Mouse (Mus musculus): Measurements from ENCODE around the gene S100a14. TPM values are rescaled to one million over a fixed set of nuclear protein-coding genes. Genes with fewer than 3 reads are reported as not detected.

S100a14 gene
- under 1 TPM; 0.57 TPM for total RNA-seq (2021)
- long read RNA-seq, experiment 1 = 0 reads
- long read RNA-seq, experiment 2 = 0 reads

DNA sequence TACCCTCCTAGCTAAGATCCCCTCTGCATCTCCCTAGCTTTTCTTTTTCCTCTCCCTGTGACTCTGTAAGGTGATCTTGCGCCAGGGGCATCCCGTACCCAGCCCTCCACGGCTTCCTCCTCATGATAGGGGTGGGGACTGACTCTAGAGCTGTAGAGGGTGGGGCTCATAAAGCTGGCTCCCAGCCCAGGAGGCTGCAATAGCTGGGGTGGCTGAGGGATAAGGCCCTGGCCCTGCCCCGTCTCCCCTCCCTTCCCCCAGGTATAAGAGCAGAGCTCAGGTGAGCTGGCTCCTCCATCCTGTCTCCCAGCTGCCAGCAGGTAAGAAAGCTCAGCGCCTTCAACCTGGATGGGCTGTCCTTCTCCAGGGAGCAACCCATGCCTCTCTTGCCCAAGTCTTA, at the start of gene S100a14:
Gene S100a14 (plus strand): TSS at position 277 of the 400 bp plus-strand sequence.
- intact Hi-C loops (cut with DNase I) = loop anchor here (5.0 kb wide), 2 partner anchors 56 to 91 kb away; no protein-coding TSS in a partner anchor
- no peak for DNase-seq (ENCODE audit: low spot score in 2 of 2)

DNA sequence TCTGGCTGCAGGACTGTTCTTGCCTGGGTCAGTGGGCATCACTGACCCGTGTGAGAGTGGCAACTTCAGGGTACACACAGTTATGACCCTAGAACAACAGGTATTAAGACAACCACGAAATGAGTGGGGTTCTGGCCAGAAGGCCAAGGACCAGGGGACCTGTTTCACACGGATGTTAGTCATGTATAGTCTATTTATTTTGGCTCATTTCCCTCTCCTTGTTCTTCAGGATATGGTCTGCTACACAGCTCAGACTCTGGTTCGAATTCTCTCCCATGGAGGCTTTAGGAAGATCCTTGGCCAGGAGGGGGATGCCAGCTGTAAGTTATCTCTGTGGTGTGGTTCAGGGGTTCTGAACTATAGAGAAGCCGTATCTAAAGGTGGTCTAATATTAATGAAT, 39.7 kb upstream of the S100a14 start:
- intact Hi-C loops (cut with DNase I) = no loop called here
- no peak for DNase-seq (ENCODE audit: low spot score in 2 of 2)

DNA sequence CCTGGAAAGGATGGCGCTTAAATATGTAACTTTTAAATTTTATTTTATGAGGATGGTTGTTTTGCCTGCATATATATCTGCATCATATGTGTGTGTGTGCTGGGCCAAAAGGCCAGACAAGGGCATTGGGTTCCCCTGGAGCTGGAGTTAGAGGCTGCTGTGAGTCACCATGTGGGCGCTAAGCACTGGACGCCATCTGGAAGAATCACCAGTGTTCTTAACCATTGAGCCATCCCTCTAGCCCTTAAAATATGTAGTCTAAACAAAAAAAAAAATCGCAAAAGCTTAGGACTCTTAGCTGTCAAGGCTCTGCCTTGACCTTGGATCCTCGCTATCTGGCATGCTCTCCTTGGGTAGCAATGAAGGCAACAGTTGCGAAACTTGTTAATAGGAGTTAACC, 38.1 kb upstream of the S100a14 start:
- intact Hi-C loops (cut with DNase I) = no loop called here
- no peak for DNase-seq (ENCODE audit: low spot score in 2 of 2)

DNA sequence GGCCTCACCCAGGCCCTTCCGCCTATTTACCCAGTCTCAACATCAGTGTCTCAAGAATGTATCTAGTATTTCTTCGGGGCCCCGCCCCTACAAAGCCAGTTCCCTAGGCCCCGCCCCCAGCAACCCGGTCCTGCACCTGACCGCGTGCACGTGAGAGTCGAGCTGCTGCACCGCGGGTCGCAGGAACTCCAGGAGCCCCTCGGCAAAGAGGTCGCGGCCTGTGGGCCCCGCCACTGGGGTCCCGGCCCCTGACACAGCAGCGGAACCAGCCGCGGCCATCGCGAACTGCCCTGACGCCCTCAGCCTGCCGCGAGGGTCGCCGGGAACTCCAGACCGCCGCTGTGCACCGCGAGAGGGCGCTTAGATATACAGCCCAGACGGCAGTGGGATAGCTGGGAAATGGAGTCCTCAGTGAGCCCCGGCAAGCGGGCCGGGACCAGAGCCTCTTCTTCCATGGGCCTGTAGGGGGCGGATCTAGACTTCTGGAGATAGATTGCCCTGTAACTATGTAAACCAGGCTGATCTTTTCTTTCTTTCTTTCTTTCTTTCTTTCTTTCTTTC, 35.9 kb upstream of the S100a14 start, which contains the start of gene Snapin:
Gene Snapin (minus strand): TSS at position 338 of the 561 bp plus-strand sequence.
- intact Hi-C loops (cut with DNase I) = loop anchor here (1.0 to 2.0 kb wide), 3 partner anchors 124 to 218 kb away; no protein-coding TSS in a partner anchor
- peak; percentile 96 for DNase-seq (ENCODE audit: low spot score in 2 of 2)

DNA sequence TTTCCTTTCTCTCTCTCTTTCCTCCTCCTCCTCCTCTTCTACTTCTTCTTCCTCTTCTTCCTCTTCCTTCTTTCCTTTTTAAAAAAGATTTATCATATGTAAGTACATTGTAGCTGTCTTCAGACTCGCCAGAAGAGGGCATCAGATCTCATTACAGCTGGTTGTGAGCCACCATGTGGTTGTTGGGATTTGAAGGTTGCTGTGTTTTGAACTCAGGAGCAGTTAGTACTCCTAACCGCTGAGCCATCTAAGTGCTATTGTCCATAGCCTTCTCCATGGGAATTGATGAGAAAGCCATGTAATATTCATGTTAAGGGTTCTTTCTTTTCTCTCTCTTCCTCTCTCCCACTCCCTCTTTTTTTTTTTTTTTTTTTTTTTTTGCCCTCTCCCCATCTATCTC, 35.3 kb upstream of the S100a14 start:
- intact Hi-C loops (cut with DNase I) = loop anchor here (1.0 to 2.0 kb wide), 3 partner anchors 123 to 217 kb away; no protein-coding TSS in a partner anchor
- peak; percentile 54 to 68 for DNase-seq (ENCODE audit: low spot score in 2 of 2)

DNA sequence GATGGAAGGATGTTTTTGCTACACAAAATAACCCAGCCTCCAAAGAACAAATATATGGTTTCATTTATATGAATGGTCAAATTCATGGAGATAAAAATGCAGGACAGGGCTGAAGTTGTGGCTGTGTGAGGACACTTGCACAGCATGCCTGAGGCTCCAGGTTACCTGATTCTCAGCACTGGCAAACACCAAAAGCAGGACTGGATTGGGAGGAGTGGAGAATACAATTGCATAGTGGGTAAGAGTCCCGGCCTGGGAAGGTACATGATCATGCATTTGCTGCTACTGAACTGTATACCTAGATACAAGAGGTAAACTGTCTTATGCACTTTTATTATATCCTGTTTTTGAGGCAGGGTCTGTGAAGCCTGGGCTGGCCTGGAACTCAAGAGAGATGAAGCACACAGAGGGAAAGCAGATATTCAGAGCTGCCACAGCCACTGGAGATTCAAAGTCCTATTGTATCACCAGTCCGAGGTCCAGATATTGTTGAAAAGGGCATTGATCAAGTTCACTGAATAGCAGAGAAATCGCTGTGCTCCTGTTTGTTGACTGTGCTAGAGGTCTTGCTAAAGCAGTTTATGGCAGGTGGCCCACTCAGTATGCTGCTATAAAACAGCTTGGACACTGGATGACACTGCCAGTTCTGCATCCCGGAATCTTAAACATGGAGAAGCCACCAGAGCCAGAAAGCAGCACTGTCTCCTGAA, 32.7 kb upstream of the S100a14 start:
- DNase-seq (ENCODE audit: low spot score in 2 of 2) = no peak
- intact Hi-C loops (cut with DNase I) = no loop called here

DNA sequence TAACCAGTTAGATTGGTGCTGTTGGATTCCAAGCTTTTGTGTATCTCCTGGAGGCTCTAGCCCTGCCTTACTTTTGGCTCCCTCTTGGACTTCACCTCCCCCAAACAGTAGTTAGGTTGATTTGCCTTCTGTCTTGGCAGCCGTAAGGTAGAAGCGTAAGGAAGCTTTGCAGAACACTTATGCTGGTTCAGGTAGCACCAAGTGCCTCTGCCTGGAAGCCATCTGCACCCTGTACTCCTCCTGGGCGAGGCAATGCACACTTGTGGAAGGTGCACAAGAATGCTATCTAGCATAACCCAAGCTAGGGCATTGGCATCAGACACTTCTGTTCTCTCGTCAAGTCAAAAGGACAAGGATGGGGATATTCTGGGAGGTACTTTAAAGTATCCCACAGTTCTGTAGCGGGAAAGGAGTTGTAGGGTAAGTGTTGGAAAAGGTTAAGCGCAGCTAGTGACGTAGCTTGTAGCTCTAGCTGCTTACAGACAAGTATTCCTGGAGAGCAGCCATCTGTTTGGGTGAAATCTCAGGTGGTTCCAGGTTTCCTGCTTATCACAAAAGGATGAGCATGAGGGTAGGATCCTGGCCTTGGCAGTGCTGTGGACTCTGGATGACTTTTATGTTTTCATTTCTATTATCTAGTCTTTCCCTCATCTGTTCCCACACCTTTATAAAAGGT, 30.7 kb upstream of the S100a14 start:
- intact Hi-C loops (cut with DNase I) = no loop called here
- no peak for DNase-seq (ENCODE audit: low spot score in 2 of 2)

DNA sequence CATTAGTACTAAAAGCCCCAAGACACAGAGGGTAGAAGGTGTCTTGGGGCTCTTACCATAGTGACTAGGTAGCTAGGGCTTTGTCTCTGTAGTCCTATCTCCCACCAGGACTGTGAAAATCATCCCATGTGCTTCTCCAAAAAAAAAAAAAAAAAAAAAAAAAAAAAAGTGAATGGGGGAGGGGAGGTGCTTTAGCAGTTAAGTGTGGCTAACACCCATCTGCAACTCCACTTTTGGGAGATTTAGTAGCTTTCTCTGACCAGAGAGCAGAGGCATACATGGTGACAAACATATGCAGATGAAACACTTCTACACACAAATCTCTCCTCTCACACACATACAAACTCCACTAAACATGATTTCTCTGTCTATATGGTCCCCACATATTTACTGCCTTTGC, 29.1 kb upstream of the S100a14 start:
- intact Hi-C loops (cut with DNase I) = no loop called here
- DNase-seq (ENCODE audit: low spot score in 2 of 2) = no peak

DNA sequence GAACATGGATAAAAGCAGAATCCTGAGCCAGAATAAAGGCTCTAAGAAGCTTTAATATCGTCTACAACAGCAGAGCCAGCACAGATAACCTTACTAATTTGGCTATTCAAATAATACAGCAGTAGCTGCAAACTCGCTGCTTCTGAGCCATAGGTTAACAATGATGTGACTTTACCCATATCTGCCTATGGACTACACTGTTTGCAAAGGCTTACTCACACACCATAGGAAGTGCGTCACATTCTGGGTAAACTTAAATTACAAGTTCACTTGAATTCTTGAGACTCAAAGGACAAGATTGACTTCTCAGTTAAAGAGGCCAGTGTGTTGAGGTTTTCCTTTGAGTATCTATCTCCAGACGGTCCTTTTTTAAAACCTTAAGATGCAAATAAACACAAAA, 23.2 kb upstream of the S100a14 start:
- no peak for DNase-seq (ENCODE audit: low spot score in 2 of 2)
- intact Hi-C loops (cut with DNase I) = no loop called here

DNA sequence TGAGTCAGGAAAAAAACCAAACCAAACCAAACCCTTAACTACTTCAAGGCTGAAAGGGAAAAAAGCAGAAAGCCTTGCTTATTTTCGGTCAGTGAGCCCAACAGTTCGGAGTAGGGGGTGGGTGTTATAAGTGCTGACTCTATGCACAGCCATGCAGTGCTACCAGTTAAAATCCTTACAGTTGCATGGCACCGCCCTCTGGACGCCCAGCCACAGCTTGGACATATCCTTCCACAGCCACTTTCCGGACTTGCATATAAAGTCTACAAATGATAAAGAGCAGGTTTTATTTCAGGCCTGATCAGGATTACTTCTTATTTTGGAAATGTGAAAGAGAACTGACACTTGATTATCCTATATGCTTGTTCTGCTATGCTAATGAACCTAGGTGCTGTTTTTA, 21.4 kb upstream of the S100a14 start:
- no peak for DNase-seq (ENCODE audit: low spot score in 2 of 2)
- intact Hi-C loops (cut with DNase I) = loop anchor here (5.0 kb wide), 1 partner anchor 147 kb away; the partner anchor contains the start of gene S100a7a

DNA sequence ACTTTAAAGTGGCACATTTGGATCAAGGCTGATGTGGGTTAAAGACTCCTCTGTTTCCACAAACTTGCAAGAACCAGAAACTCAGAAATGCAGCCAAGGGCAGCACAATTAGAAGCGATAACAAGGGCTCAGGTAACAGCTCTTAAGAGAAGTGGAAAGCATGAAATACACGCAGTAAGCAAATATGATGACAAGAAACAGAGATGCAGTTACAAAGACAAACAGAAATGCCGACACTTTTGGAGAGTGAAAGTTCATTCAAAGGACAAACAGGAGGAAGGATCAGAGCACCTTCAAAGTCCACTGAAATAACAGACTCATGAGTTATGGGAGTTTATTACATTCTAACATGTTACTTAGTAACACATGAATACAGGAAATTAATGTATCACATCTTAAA, 20.3 kb upstream of the S100a14 start:
- intact Hi-C loops (cut with DNase I) = loop anchor here (5.0 kb wide), 1 partner anchor 146 kb away; the partner anchor contains the start of gene S100a7a
- DNase-seq (ENCODE audit: low spot score in 2 of 2) = no peak

DNA sequence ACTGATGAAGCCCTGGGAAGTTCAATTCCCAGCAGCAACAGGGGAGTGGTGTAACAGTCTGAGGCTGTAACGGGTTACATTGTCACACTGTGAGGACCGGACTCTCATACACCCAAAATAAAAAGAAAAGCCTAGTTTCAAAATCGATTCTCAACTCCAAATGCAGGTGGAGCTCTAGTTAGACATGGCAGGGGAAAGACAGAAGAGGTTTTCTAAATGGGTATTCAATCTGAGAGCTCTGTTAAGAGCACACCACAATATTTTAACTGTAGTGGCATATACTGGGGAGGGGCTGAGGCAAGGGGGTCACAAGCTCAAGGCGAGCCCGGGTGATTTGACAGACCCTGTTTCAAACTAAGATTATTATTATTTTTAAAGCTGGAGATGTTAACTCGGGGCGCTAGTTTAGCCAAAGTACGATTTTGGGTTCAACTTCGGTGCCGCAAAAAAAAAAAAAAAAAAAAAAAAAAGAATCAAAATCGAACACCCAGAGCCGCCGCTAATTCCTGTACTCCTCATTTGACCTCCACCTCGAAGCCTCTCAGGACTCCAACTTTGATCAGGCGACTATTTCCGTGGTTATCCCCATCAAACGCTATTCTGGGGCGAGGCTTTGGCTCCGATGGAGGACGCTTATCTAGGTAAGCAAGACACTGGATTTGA, 18.2 kb upstream of the S100a14 start:
- no peak for DNase-seq (ENCODE audit: low spot score in 2 of 2)
- intact Hi-C loops (cut with DNase I) = loop anchor here (5.0 kb wide), 1 partner anchor 144 kb away; the partner anchor contains the start of gene S100a7a

DNA sequence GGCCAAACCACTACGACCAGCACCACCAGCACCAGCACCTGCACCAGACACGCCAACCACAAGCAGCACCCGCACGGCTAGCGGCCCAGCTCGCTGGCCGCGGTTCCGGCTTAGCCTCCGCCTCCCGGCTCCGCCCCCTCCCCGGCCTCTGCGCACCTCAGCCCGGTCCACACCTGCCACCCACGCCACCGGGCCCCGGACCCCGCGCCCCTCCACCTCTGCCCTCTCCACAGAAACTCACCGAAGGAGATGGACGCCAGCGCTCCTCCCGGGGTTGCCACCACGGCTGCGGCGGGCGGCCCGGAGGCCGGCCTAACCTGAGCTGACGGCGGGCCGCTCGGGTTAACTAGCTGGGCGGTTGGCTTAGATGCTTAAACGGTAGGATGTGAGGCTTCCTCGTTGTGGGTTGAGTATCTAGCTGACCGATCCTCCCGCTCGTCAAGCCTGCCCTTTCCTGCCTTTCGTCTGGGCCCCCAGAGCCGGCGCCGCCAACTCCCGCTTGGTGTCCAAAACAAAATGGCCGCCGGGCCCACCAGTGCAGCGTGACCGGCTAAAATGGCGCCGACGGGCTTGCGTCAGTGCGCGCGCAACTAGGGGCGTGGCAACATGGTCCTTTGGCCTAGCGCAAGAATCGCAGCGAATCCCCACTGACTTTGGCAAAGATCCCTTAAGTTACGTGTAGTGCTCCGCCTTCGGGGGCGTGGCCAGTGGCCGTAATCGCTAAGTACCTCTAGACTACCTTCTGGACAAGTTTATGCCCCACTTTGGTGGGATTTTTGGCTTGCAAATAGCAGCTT, 17.5 kb upstream of the S100a14 start, which contains the start of gene Chtop:
Gene Chtop (minus strand): TSS at position 549 of the 797 bp plus-strand sequence.
- intact Hi-C loops (cut with DNase I) = loop anchor here (5.0 kb wide), 1 partner anchor 143 kb away; the partner anchor contains the start of gene S100a7a
- DNase-seq (ENCODE audit: low spot score in 2 of 2) = peak; percentile 99 to 100

DNA sequence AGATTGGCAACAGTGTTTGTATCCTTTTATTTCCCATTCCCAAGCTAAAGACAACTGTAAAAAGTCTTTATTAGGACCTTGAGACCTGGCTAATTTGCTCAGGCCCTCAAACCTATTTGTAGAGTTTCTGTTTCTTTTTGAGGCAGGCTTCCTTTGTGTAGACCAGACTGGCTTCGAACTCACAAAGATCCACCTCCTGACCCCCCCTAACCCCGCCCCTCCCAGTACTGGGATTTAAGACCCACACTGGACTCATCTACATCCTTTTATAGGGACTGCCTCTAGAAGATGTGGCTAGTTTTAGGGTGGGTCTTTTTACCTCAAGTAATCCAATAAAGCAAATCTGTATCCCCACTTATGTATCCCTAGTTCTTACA, 16.9 kb upstream of the S100a14 start:
- intact Hi-C loops (cut with DNase I) = loop anchor here (5.0 kb wide), 1 partner anchor 143 kb away; the partner anchor contains the start of gene S100a7a
- no peak for DNase-seq (ENCODE audit: low spot score in 2 of 2)

DNA sequence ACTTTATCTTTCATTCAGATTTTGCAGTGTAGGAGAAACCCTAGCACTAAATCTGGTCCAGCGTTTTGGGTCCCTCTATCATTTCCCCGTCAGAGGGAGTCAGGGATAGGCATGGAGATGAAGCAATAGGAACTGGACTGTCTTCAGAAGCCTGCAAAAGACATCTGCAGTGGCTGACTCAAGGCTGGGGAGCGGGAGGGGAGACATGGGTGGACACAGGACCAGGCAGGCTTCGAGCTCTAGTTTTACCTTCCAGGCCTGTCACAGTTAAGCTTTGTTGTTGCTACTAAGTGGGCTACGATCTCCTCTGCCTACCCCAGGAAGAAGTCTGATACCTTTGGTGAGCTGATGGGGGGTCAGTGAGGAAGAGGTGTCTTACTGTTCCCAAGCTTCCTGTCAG, 14.4 kb upstream of the S100a14 start:
- intact Hi-C loops (cut with DNase I) = no loop called here
- DNase-seq (ENCODE audit: low spot score in 2 of 2) = no peak

DNA sequence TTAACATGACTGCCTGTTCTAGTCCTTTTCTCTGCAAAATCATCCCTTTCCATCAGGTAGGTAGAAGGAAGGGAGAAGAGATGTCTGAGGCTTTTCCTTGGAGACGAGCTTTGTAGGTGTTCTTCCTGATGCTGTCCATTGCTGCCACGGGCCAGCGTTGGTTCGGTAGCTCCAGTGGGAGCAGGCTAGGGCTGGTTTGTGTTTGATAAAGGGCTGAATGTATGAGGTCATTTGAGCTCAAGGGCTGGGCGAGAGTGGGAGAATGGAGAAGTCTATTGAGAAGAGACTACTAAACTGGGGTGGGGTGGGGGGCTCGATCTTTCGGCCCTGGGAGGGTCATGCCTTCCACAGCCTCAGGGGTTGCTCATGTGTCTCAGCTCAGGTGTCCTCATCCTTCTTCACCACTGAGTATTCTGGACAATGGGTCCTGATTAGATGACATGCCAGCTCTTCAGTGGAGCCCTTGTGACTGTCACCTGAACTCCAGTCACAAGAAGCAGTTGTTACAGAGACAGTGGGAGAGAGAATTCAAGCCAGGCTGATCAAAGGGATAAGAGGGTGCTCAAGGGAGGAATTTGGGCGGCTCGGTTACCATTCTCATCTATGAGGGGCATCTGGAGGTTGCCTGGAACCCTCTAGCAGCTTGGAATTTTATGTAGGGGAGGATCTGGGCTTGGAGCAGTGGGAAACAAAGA, 13.6 kb upstream of the S100a14 start:
- no peak for DNase-seq (ENCODE audit: low spot score in 2 of 2)
- intact Hi-C loops (cut with DNase I) = no loop called here

DNA sequence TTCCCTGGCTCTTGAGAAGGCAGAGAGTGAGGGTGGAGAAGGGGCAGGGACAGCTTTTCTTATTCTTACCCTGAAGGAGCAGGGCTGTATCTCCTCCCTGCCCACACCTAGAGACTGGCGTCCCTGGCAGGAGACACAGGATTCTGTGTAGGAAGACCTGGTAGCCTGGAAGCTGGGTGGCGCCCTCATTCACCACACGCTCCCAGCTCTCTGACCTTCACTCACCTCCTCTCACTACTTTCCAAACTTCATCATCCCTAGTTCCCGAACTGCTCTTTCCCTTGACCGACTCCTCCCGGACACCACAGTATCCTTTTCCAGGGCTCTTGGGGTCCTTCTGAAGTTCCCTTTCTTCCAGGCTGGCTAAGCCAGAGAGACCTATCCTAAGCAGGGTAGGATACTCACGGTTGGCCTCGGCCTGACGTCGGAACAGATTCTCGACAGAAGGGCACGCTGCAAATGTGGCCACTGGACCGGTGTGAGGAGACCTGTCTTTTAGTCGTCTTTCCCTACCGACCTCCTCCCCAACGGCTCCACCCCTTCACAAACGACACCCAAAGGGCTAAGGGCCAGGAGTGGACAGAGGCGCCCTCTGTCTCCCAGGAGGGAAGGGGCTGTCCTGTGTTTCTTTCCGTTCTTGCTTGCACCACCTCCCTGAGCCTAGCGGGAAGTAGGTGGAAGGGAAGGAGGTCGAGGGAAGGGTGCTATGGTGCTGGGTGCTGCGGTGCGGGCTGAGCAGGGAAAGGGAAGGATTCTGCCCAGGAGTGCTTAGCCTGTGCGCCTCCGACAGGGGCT, 12.7 kb upstream of the S100a14 start, which contains the start of the genes S100a1 and S100a13:
Gene S100a1 (minus strand): TSS at position 597 of the 795 bp plus-strand sequence.
Gene S100a13 (plus strand): TSS at position 640 of the 795 bp plus-strand sequence.
- peak in 1 of 2 experiments; percentile 37 for DNase-seq (ENCODE audit: low spot score in 2 of 2)
- intact Hi-C loops (cut with DNase I) = no loop called here
